Mouse (Mus musculus) cortical plate, adult 2 months (tissue): ENCODE results near the gene Adap2. TPM values are rescaled to one million over a fixed set of nuclear protein-coding genes. Genes with fewer than 3 reads are reported as not detected.
"Not testable (repeated sequence)": the region's sequence is repeated elsewhere in the genome, so short reads cannot be mapped to it uniquely, and the experiment has no call there.

ENCODE experiments used
- H3K27ac ChIP-seq: fragments of 200-500 bp; 2 replicates; pipeline ENCODE4 v1.5.1; 2012; ENCODE audit warnings: low read length, control low read depth, inconsistent platforms; ENCODE audit not compliant: insufficient read depth
- H3K4me1 ChIP-seq: fragments of 200-500 bp; 2 replicates; pipeline ENCODE4 v1.6.1; 2011; ENCODE audit warnings: low read length; ENCODE audit not compliant: control insufficient read depth, insufficient read depth
- H3K4me3 ChIP-seq: fragments of 200-500 bp; 2 replicates; pipeline ENCODE4 v1.5.1; 2011; ENCODE audit warnings: mild to moderate bottlenecking, low read length, control low read depth; ENCODE audit not compliant: insufficient read depth
- CTCF ChIP-seq: fragments of 200-500 bp; IDR thresholded peaks from 2 replicates; pipeline ENCODE4 v1.5.1; 2011; ENCODE audit warnings: mild to moderate bottlenecking, control low read depth, low read length; ENCODE audit not compliant: insufficient read depth; ENCODE audit errors: extremely low read depth
- POLR2A ChIP-seq: fragments of 200-500 bp; IDR thresholded peaks from 2 replicates; pipeline ENCODE4 v1.6.1; 2011; ENCODE audit warnings: mild to moderate bottlenecking, low read length, control low read depth; ENCODE audit not compliant: insufficient read depth; ENCODE audit errors: extremely low read depth
- polyA plus RNA-seq: library from polyadenylated mRNA; depleted of rRNA; stranded (reverse); fragments of >200 nt; gene quantifications from 2 replicates; pipeline ENCODE4 v1.2.3, GENCODE M21; 2012

Gene Adap2
- polyA plus RNA-seq, 1 experiment = 5.6 TPM

DNA sequence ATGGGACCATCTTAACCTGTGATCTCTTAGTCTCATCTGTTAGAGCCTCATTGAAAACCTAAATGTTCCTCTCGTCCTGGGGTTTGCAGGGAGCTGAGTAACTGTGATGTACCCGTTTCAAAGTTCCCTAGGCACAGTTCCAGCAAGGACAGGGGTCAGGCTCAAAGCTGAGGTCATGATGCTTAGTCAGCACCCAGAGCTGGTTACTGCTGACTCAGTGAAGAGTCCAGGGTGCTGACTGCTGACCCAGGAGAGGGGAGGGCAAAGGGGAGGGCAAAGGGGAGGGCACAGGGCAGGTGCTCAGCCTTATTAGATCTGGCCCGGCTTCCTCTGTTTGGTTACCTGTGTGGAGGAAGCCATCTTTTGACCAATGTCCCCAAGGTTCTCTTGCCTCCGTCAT, 18.0 kb downstream of the Adap2 start:
- TF ChIP-seq CTCF (no peak), POLR2A (no peak)
- no peaks in the 10 kb centered on the region for H3K4me1 ChIP-seq
- no peak overlapping the region for H3K27ac ChIP-seq
- H3K4me3 ChIP-seq = no peak overlapping the region

DNA sequence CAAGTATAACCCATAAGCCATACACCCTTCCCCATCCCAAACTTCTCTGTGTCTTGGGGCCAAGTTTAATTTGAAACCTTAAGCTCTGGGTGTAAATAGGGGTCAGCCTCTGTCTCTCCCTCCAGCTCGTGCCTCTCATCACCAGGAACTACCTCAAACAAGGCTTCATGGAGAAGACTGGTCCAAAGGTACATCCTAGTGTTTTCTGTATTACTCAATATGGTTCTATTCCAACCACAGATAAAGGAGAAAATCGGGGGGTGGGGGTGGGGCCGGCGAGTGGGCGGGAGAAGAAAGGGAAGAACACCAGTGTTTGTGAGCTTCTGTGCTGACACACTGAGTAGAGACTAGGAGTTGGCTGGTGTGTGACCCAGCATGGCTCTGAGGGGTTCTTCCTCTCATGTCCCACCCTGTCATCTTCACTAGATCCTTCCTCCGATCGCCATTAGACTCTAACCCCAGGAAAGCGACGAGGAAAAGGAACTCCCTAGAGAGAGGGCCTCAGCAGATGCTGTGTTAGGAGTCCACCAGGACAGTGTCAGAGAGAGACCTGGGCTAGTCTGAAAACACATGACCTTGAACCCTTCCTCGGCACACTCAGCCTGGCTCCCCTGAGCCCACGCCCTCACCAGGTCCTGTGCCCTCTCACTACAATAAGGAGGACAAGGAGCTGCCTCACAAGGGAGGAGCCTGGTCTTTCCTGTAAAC, 20.2 kb downstream of the Adap2 start:
- Histone ChIP-seq H3K4me1 (no peaks in the 10 kb centered on the region), H3K27ac (no peak overlapping the region), H3K4me3 (no peak overlapping the region)
- TF ChIP-seq POLR2A (no peak), CTCF (no peak)

DNA sequence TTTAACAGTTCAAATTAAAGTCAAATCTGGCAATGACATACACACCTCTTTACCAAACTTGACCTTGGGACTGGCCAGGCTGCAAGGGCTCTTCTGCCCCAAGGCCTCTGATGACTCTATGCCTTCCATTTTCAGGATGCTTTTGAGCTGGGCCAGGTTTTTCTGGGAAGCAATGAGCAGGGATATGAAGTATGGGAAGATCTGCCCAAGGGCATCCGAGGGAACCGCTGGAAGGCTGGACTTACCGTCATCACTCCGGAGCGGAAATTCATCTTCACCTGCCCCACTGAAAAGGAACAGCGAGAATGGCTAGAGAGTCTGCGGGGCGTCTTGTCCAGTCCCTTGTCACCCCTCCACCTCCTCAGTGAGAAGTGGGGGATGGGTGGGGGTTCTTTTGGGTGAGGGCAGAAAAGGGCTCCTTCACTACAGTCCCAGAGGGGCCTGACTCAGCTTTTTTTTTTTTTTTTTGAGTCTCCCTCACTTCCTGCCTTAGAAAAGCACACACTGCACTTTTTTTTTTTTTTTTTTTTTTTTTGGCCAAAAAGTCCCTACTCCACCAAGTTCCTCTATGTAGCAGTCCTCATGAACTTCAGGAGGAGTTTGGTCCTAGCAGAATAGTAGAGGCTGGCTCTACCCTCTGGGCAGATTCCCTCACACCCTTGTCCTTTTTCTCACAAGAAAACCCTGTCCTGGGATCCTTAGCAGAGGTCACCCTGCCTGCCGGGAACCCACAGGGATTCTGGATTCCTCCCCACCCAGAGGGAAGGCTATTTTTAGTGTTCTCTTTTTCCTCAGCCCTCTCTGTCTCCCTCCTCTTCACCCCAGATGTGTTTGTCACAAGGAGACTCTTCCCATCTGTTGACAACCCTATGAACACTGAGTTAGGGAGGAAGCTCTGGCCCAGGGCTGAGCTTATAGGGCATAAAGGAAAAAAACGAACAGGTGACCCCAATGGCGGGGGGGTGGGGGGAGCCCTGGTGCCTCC, 23.3 kb downstream of the Adap2 start:
- Histone ChIP-seq H3K27ac (peak overlapping the region; percentile 47), H3K4me1 (no peaks in the 10 kb centered on the region), H3K4me3 (no peak overlapping the region)
- TF ChIP-seq CTCF (no peak), POLR2A (no peak)

DNA sequence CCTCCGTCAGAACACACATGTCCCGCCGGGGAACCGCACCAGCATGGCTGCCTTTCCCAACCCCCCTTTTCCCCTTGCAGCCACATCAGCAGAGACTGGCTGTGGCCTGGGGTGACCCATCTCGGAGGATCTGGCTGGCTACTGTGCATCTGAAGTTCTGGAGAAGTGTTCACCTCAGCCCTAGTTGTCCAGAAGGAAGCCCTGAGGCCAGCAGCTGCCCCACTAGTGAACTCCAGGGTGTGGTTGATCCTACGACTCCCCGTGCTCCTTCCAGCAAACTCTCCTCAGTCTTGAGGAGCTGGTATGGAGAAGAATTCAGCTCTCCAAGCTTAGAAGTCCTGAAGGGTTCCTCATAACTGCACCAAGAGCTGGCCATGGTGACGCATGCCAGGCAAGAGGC, 24.4 kb downstream of the Adap2 start:
- TF ChIP-seq POLR2A = no peak
- Histone ChIP-seq H3K27ac (peak overlapping the region; percentile 28; the same call in 1 of the 2 replicates), H3K4me3 (no peak overlapping the region), H3K4me1 (no peaks in the 10 kb centered on the region)

DNA sequence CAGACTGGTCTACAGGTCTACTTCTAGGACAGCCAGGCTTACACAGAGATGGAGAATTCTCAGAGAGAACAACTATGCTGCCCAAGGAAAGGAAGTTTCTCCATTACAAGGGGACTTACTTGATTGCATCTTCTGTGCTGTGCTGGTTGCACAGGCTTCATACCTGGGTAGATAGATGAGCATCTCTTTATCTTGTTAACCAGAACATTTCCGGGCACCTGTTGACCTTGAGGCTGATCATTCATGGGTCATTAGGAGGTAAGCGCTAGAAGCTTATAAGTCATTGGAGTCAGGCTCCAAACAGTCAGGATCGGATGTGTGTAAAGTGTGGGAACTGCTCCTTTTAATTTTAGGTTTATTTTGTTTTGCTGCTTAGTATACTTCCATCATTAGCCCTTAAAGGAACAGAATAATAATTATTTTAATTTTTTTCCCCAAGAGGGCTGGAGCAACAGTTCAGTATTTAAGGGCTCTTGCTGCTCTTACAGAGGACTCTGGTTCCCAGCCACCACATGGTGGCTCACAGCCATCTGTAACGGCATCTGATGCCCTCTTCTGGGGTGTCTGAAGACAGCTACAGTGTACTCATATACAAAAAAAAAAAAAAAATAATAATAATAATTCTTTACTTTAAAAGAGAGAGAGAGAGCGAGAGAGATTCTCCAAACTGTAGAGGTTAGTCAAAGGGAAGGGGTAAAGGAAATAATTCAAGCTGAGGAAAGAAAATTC, 27.3 kb downstream of the Adap2 start:
- H3K4me3 ChIP-seq = no peak overlapping the region
- TF ChIP-seq POLR2A (no peak), CTCF (no peak)
- H3K4me1 ChIP-seq = no peaks in the 10 kb centered on the region
- H3K27ac ChIP-seq = peak overlapping the region; percentile 44; the same call in 1 of the 2 replicates

DNA sequence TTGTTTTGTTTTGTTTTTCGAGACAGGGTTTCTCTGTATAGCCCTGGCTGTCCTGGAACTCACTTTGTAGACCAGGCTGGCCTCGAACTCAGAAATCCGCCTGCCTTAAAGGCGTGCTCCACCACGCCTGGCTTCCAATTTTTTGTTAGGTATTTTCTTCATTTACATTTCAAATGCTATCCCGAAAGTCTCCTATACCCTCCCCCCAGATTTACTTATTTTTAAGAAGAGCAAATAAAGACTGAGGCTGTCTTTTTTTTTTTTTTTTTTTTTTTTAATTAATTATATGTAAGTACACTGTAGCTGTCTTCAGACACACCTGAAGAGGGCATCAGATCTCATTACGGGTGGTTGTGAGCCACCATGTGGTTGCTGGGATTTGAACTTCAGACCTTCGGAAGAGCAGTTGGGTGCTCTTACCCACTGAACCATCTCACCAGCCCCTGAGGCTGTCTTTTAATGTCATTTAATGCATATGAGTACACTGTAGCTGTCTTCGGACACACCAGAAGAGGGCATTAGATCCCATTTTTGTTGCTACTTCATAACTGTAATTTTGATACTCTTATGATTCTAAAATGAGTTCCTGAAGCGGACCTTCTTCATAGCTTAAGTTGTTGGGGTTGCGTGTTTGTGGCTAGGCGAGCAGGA, 29.3 kb downstream of the Adap2 start:
- H3K27ac ChIP-seq = not testable (repeated sequence)

DNA sequence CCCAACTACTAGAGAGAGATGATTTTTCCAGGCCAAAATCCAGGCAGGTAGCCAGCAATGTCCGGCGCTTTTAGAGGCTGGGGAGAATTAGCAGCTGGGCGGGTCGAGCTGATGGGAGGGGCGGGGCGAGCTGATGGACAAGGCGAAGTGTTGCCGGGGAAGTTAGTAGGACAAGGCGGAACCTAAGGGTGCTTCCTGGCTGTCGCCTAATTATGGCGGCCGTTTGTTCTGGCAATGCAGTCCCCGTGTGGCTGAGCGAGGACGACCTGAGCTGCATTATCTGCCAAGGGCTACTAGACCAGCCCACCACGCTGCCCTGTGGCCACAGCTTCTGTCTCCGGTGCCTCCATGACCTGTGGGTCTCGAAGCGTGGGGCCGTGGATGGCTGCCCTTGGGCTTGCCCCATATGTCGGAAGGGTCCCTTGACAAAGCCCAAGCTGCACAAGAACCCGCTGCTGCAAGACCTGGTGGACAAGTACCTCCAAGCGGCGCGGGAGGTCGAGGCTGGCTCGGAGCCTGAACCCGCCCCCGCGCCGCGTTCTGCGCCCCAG, 29.9 kb downstream of the Adap2 start, which contains the start of gene Rnf135:
Gene Rnf135, plus strand, starts transcription at position 147 of the 551 bp plus-strand sequence.
- no peaks in the 10 kb centered on the region for H3K4me1 ChIP-seq
- peak within 1 kb of the TSS; percentile 83 for H3K27ac ChIP-seq
- H3K4me3 ChIP-seq = peak within 1 kb of the TSS; percentile 79
- peak; percentile 73; the same call in 1 of the 2 replicates for TF ChIP-seq POLR2A
- TF ChIP-seq CTCF = no peak

More for the DNA sequence above, 29.3 kb downstream of the Adap2 start:
- H3K4me3 ChIP-seq = peak overlapping the region; percentile 79
- not testable (repeated sequence) for H3K4me1 ChIP-seq

DNA sequence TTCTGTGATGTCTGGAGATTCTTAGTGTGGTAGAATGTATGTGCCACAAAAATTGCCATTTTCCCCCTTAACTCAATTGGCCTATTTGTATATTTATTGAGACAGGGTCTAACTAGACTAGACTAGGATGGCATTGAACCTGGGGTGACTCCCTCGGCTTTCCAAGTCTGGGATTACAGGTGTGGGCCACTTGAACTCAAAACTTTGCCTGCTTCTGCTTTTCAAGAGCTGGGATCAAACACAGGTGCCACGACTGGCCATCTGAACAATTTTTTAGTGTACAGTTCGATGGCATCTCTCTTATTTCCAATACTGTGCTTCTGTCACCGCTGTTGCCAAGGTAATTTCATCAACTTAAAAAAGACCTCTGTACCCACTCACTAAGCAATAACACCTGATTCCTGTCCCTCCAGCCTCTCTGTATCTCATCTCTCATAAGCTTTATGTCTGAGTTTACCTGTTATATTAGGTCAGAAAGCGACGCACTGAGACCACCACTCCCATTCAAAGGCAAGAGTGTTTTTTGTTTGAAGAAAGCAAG, 30.7 kb downstream of the Adap2 start:
- Histone ChIP-seq H3K4me1 (no peaks in the 10 kb centered on the region), H3K4me3 (peak overlapping the region; percentile 79; the same call in 1 of the 2 replicates), H3K27ac (peak overlapping the region; percentile 40; the same call in 1 of the 2 replicates)
- no peak for TF ChIP-seq POLR2A
- no peak for TF ChIP-seq CTCF

DNA sequence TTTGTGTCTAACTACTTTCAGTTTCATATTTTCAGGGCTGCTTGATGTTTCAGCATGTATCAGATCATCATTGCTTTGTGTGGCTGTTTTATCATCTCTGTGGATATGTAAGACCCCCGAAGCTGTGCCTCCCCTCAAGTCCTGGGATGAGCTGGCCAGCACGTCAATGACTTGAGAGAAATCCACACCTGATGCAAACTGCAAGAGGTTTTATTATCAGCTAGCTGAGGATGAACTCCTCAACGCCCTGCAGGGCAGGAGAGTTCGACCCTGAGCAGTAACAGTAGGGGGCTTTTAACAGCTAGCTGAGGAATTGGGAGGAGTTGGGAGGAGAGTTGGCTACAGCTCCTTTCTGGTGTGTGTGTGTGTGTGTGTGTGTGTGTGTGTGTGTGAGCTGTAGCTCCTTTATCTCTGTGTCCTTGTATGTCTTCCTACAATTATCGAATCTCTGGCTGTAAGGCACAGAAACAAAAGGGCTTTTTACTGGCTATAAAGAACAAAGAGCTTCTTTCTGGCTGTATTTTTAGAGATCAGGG, 31.6 kb downstream of the Adap2 start:
- H3K27ac ChIP-seq = peak overlapping the region; percentile 71; the same call in 1 of the 2 replicates
- not testable (repeated sequence) for H3K4me1 ChIP-seq, H3K4me3 ChIP-seq
